Mouse (Mus musculus) large intestine, adult 2 months (tissue): ENCODE data around the gene Nectin4. TPM values are rescaled to one million over a fixed set of nuclear protein-coding genes. Genes with fewer than 3 reads are reported as not detected.

ENCODE experiments used
- DNase-seq: peaks from one replicate; pipeline ENCODE4 v3.0.0-alpha.2; 2012; ENCODE audit warnings: low read depth, low spot score
- WGBS: fragments of 180-500 bp; shearing (Covaris S2); methylation state at CpG from one replicate; pipeline ENCODE4 v1.1.7; 2018; 5-methylcytosine and 5-hydroxymethylcytosine counted together
- polyA plus RNA-seq: library from polyadenylated mRNA; depleted of rRNA; stranded (reverse); fragments of >200 nt; gene quantifications from 2 replicates; pipeline ENCODE4 v1.2.3, GENCODE M21; 2012

Gene Nectin4
- polyA plus RNA-seq, 1 experiment, result 0.51 TPM

DNA sequence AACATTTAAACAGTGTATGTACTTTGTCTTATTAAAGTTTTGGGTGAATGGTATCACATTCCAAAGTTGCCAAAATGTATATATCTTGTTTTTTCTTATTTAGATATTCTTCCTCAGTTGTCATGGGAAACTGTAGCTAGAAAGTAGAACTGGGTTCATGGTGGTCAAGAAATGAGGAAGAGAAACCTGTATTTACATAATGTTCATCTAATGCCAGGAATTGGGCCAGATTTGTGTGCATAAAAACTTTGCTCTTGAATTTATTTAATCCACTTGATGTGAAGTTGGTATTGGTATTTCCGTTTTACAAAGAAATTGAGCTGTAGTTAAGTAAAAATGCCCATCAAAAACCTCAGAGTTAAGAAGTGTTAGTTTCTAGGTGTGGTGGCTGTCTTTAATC, 40.3 kb downstream of the Nectin4 start:
- no peak for DNase-seq
- 98% methylated on average over 1 of the region's 1 CpGs for WGBS

DNA sequence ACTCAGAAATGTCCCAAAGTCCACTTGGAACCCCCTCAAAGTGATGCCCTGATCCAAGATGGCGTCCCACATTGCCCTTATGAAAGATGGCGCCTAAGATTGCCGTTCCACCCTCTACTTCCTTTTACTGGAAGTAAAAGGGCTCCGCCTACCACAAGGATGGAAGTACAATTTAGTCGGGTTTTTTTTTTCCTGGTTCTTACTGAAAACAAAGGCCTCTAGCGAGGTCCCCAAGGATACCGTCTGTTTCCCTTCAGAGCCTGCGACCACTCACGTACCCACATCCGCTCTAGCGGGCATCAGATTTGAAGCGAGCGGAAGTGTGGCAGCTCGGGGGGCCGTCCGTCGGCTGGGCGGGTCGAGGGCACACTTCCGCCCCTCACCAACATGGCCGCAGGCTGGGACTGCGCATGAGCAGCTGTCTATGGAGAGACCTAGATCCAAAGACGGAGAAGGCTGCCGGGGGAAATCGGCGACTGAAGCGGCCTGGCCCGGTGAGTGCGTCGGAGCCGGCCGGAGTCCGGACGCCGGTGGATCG, 41.1 kb downstream of the Nectin4 start, which contains the start of gene Usf1:
Gene Usf1 (plus strand): TSS at position 367 of the 538 bp plus-strand sequence.
- WGBS, result 1% methylated on average over 36 of the region's 36 CpGs
- no peak for DNase-seq

DNA sequence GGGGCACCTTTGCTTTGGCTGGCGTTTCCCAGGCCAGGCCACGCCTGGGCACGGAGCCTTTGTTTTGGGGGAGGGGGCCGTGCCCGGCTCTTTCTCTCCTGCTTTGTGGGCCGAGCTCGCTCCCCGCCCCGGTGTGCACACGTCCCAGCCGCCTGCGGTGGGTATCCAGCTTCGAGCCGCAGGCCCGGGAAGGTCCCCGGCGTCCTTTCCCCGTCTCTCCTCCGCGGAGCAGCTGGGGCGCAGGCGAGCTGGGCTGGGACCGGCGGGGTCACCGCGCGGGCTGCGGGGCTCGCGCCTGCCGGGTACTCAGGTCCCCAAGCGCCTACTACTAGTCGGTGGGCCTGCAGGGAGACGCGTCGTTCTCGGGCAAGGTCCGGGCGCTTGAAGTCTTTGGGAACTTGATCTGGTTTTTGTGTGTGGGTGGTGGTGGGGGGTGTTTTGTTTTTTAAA, 41.6 kb downstream of the Nectin4 start:
- under 1% methylated on average over 39 of the region's 39 CpGs for WGBS
- DNase-seq, result no peak

DNA sequence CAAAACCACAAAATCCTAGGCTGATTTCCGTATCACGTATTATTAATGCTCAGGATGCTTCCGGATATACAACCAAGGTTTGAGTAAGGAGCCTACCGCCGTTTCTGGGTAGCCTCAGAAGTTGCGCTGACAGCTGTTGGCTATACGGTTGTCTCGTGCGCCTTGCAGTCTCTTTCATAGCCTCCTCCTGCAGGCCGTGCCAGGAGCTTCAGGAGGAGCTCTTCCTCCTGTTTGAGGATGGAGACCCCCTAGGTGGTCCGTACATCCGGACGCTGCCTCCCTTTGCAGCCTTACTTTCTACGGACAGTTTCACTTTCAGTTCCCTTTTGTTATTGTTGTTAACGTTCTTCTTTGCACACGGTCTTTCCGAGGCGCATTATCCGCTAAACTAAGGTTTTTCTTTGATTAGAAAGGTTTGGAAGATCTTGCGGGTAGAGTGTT, 42.1 kb downstream of the Nectin4 start:
- DNase-seq, result no peak
- WGBS, result under 1% methylated on average over 20 of the region's 20 CpGs

DNA sequence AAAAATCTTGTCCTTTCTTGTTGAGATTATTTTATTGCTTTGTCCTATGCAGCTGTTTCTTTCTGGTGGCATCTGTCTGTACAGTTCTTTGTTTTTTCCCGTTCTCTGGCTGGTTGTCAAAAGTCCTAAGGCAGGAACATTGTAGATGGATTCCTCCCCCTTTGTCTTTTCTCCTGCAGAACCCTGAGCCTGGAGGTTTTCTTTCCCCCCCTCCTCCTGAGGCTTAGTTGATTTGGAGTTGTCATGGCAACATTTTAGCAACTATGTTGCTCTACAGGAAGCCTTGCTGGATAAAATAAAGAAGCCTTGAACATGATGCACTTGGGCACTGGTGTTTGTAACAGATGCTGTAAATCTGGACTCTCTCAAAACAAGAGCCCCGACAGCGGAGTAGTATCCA, 42.5 kb downstream of the Nectin4 start:
- DNase-seq, result no peak
- WGBS, result 37% methylated on average over 3 of the region's 3 CpGs

DNA sequence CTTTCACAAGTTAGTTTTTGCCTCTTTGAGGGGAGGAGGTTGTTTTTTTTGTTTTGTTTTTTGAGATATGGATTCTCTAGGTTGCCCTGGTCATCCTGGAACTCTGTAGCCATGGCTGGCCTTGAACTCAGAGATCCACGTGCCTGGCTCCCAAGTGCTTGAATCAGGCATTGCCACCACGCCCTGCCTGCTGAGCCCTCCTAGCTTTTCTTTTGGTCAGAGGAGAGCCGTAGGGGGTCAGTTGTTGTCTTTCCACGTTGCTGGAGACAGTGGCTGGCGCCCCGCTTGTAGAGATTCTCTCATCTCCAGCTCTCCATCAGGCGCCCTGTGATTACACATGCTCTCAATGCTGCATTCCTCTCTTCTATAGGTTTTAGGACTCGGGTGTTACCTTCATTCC, 43.7 kb downstream of the Nectin4 start:
- DNase-seq, result no peak
- 79% methylated on average over 8 of the region's 8 CpGs for WGBS

DNA sequence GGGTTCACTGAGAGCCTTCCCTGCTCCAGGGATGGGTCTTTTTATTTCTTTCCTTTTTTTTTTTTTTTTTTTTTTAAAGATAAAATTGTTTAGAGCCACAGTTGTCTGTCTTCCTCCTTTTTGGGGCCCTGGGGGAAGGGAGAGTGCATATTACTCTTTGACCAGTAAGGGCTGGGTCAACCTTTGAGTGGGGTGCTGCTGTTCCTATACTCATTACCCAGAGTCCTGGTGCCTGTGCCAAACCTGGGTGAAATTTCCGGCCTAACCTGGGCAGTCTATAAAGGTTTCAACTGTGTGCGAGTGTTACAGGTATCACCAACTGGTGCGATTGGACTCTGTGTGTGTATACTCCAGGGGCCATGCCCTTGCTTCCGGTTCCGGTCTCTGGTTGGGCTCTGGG, 48.8 kb downstream of the Nectin4 start, which contains the start of gene Tstd1:
Gene Tstd1 (plus strand): TSS at position 213 of the 400 bp plus-strand sequence.
- no peak for DNase-seq
- WGBS, result 30% methylated on average over 5 of the region's 5 CpGs

DNA sequence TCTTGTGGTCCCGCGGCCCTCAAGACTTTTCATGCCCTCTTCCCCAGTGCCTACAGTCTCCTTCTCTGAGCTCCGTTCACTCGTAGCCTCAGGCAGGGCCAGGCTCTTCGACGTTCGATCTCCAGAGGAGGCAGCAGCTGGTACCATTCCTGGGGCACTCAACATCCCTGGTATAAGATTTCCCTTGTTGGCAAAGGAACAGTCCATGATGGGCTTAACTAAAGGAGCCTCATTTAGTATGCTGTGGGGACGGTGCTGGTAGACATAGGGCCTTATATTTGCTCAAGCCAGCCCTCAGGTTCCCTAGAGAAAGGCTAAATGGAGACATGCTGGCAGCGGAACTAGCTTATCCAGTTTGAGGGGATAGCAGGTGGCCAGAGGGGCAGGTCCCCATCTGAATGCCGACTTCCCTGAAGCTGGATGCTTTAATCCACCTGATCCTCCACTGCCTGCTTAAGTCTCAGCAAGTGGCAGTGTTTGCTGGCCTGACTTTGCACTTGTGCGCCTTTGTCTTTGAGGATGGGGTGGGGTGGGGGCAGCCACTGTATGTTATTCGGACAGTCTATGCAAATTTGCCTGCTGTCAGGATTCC, 49.5 kb downstream of the Nectin4 start:
- 33% methylated on average over 12 of the region's 12 CpGs for WGBS

DNA sequence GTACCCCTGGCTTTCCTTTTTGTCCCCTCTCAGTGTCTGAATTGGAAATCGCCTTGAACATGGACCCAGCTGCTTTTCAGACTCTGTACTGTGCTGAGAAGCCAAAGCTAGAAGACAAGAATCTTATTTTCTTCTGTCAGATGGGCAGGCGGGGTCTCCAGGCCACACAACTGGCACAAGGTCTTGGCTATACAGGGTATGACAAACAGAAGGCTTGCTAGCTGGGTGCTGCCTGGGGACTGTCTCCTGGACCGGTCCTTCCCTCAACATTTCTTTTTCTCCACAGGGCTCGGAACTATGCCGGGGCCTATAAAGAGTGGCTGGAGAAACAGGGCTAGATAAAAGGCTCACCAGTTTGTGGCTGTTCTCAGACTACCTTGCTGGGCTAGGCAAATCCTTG, 50.0 kb downstream of the Nectin4 start:
- DNase-seq, result no peak
- WGBS, result 74% methylated on average over 5 of the region's 5 CpGs

More for the DNA sequence above, 49.5 kb downstream of the Nectin4 start:
- no peak for DNase-seq

DNA sequence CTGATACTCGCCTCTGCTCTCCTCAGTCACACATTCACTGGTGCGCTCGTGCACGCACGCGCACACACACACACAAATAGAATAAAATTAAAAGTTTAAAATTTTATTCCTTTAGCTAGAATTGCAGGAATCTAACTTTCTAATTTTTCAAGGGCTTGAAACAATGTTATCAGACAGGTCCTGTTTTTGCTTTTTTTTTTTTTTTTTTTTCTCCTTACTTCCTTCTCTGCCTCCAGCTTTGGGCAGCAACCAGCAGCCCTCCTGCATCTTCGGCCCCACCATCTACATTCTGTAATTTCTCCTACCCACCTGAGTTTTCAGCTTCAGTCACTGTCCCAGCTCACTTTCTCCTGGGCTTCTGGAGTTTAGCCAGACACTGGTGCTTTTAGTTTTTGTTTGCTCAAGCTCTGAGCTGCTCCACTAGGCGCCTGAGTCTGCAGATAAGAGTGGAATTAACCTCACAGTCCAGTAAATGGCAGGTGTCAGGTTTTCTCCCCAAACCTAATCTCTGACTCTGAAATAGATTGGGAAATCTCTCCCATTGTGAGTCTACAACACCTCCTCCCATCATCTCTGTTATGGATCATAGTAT, 52.7 kb downstream of the Nectin4 start:
- DNase-seq, result no peak
- WGBS, result 57% methylated on average over 8 of the region's 8 CpGs

DNA sequence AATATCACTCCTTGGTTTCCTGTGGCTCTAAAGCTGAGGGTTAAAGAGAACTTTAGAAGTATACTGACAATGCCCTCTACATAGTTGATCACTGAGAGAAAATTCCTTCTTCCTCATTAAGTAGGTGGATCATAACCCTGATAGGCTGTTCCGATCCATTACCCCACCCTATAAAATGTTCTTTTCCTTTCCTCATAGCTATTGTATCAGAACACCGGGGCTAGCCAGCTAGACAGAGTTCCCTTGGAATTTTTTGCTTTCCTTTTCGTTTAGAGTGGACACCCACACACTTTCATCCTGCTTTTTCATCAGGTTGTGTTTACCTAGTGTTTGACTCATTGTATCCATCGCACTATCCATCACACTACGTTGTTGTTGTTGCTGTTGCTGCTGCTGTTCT, 54.7 kb downstream of the Nectin4 start:
- WGBS, result 25% methylated on average over 5 of the region's 5 CpGs

DNA sequence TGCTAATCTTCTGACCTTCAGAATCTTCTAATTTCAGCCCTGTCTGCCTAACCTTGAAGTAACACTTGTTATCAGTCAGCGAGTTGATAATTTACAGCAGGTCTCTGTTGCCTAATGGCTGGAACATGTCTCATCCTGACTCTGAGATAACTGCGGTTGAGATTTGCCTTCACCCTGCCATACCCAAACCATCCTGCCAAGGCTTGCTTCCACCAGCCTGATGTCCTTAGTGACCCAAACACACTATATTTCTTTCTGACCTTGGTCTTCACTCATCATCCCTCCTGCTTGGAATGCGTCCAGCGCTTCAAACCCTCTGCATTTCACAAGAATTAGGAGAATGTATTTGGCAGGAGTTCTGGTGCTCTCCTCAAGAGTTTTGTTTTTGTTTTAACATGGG, 55.2 kb downstream of the Nectin4 start:
- DNase-seq, result no peak

More for the DNA sequence above, 54.7 kb downstream of the Nectin4 start:
- no peak for DNase-seq

DNA sequence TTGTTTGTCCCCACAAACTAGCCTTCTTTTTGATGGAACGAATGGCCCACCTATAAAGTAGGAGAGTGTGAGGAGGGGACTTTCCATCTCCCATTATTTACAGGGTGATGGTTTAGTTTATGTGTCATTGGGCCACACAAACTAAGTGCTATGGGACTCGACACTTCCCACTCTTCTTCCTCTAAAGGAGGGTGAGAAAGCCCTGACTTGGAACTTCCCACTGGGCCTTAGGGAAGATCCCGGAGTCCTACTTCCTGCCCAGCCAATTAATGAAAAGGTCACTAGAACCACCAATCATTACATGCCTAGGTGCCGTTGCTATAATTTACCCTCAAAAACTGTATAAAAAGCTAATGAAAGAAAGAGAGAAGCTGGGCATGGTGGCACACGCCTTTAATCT, 62.3 kb downstream of the Nectin4 start:
- no peak for DNase-seq
- WGBS, result 81% methylated on average over 5 of the region's 5 CpGs

More for the DNA sequence above, 55.2 kb downstream of the Nectin4 start:
- 52% methylated on average over 4 of the region's 4 CpGs for WGBS

DNA sequence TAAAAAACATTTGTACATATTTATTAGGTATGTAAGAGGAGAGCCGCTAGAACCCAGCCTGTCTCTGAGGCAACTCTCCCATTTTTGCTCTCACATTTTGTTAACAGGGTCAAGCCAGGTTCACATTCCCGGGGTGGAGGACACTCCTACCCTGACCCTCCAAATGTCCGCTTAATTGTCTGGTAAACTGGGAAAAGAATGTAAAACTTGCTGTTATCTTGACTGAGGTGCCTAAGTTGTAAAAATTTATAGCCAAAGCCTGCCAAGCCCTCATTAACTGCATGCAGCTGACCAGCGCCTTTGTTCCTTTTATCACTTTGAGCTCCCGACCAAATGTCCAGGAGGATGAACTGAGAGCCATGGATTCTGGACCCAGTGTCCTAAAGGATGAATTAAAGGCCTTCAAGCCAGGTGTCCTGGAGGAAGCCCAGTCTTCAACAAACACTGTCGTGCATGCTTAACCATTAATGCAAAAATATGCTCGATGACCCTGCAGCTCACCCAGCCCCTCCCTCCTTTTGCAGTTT, 65.5 kb downstream of the Nectin4 start:
- 15% methylated on average over 7 of the region's 7 CpGs for WGBS
- no peak for DNase-seq

DNA sequence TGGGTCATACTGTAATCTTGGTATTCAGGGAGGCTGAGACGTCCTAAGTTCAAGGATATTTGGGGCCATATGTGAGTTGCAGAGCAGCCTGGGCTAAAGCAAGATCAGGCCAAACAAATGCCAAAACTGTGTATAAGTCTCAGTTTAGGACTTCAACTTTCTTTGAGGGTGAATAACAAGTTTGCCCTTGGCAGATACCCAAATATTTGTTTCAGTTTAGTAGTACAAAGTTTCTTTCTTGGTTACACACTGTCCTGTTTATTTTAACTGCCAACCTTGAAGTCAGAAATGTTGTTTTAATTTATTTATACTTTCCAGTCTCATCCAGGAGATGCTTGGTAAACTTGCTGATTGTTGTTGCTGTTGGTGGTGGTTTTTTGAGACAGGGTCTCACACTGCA, 66.1 kb downstream of the Nectin4 start:
- no peak for DNase-seq

DNA sequence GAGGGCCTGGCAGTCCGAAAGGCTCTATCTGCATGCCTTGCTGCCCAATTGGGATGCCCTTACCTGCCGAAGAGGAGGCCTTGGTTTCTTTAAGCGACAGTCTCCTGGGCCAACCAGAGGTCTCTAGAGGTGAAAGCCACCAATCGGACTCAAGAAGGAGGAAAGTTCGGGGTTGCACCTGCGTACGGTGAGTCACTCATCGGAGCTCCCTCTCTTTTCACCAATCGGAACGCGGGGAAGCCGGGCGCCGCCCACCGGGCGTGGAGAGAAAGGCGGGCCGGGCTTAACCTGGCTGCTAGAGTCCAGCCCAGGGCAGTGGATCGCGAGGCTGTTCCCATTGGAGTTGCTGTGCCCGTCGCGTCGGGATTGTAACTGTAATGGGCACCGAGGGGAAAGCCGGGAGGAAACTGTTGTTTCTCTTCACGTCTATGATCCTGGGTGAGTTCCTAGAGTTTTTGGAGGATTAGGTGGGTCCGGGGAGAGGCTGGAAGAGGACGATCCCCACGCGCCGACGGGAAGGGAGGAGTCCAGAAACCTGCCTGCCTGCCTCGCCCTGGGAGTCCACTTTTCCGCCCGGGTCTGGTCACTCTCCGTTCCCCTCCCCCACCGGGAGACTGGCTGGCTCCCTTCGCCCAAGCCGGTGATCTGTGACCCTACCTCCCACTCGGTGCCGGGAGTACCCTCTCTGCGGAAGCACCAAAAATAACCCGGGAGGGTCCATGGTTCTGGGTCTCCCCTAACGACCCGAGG, 67.5 kb downstream of the Nectin4 start, which contains the start of gene F11r:
Gene F11r (plus strand): TSS at position 272 of the 750 bp plus-strand sequence.
- peak; percentile 100 for DNase-seq
- WGBS, result 2% methylated on average over 46 of the region's 46 CpGs

More for the DNA sequence above, 66.1 kb downstream of the Nectin4 start:
- WGBS, result 25% methylated on average over 1 of the region's 1 CpGs
